10 mouse cellular contexts compared by ENCODE assay signal in the genomic region with DNA sequence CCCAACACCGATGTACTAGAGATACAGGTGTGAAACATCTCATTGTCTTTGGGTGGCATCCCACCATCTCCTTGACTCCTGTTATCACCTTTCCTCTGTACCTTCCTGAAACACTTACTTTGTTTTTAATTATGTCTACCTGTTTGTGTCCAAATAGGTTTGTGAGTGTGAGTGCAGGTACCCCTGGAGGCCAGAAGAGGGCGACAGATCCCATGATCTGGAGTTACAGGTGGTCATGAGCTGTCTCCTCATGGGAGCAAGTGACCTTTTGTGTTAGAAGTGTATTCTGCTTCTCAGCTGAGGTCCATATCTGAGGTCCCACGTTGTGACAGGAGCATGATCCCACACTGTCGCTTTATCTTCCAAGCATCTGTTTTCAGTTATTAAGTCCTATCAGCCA.
DNase-seq lines count a peak whose midpoint lies in the region; TF ChIP-seq lines count a peak whose summit lies in the region.
"Had no signal": no experiment of that assay in that cellular context is flagged by ENCODE, and none has a peak within 500 bp of the region (broad histone marks: within the 10 kb centered on the region; RNA-seq: fewer than 3 reads in every experiment).

No protein-coding gene starts in this region.

- no peaks in the 10 kb centered on the region for H3K4me1 ChIP-seq in E14TG2a.4 (replicated peaks; ENCODE audit: low read depth, low read length)

- TF ChIP-seq CTCF in E14TG2a.4 (conservative IDR thresholded peaks at IDR 0.05; ENCODE audit: low read length): peak; percentile 78

- peak; percentile 45 for DNase-seq in kidney, adult 9 months
- DNase-seq in kidney, adult 11 months: no peak
- peak; percentile 73 for DNase-seq in ZHBTc4 (ENCODE audit: low read depth, low spot score)
- DNase-seq in forelimb bud, embryonic 11.5 days (ENCODE audit: low read depth, low spot score): peak; percentile 43
- no peak for DNase-seq in spleen, postnatal 14 days (ENCODE audit: low spot score in 2 of 2)
- DNase-seq in B cell, adult 2 months: no peak
- no peak for DNase-seq in ovary, postnatal 36 days (ENCODE audit: low spot score)
- DNase-seq: lung, postnatal 4 days; right cerebral cortex, postnatal 14 days had no signal

- 0 out of 2 replicates have a peak, but pooled peaks cover 4% of the 10 kb centered on the region for H3K36me3 ChIP-seq in E14TG2a.4 (ENCODE audit: insufficient read depth, low read length)

- H3K27me3 ChIP-seq in E14TG2a.4 (ENCODE audit: insufficient read depth, low read length): no peaks in the 10 kb centered on the region

- H3K4me3 ChIP-seq in E14TG2a.4 (replicated peaks; ENCODE audit: low read length): no peak overlapping the region

- no peaks in the 10 kb centered on the region for H3K9me3 ChIP-seq in E14TG2a.4 (ENCODE audit: low read length)

Comparison
In these comparisons a context has a peak if more than half of its experiments do, and no peak if none do; other contexts are left out.
1. DNase-seq: peak in kidney, adult 9 months (single experiment), ZHBTc4 (single experiment) and forelimb bud, embryonic 11.5 days (single experiment); none in kidney, adult 11 months (single experiment), spleen, postnatal 14 days (0 of 2), B cell, adult 2 months (0 of 2) and ovary, postnatal 36 days (single experiment).